8 mouse cellular contexts compared by ENCODE assay signal in genomic region chr3:89422556-89423205, GRCm38 (mm10). TPM values are rescaled to one million over a fixed set of nuclear protein-coding genes. Genes with fewer than 3 reads are reported as not detected.
DNase-seq lines count a peak whose midpoint lies in the region; ATAC-seq and TF ChIP-seq lines count a peak whose summit lies in the region.

No protein-coding gene starts in this region.

- TF ChIP-seq POLR2A in embryonic fibroblast, embryonic 13.5 days (IDR thresholded peaks at IDR 0.05; ENCODE audit: low read depth, low read length) = no peak; the same call in 1 of the 2 replicates

- H3K9ac ChIP-seq in lung, embryonic 14.5 days = peak overlapping the region; percentile 61
- H3K9ac ChIP-seq in neural tube, embryonic 14.5 days (replicated peaks; ENCODE audit: low read depth, low read length) = no peak overlapping the region; the same call in 1 of the 2 replicates

- H3K27ac ChIP-seq in lung, embryonic 14.5 days (ENCODE audit: low read depth) = peak overlapping the region; percentile 99; the same call in 1 of the 2 replicates
- H3K27ac ChIP-seq in embryonic fibroblast, embryonic 13.5 days (ENCODE audit: insufficient read depth, low read length) = 0 out of 2 replicates have a peak overlapping the region, but pooled peaks have one; percentile 7
- peak overlapping the region; percentile 87 for H3K27ac ChIP-seq in limb, embryonic 10.5 days
- no peak overlapping the region for H3K27ac ChIP-seq in neural tube, embryonic 14.5 days (ENCODE audit: low read depth, low read length)

- no peak for DNase-seq in lung, embryonic 14.5 days
- no peak for DNase-seq in lung, adult 18-20 months
- no peak for DNase-seq in limb, embryonic 10.5 days (ENCODE audit: low spot score)
- DNase-seq in spleen, postnatal 4 days (ENCODE audit: low spot score in 2 of 2) = no peak
- no peak for DNase-seq in c-Kit-positive CD71-positive TER-119-positive erythroid progenitor cells, embryonic 14.5 days (ENCODE audit: low spot score)
- no peak for DNase-seq in testis, postnatal 14 days (ENCODE audit: low spot score)

- peaks cover 46% of the 10 kb centered on the region for H3K36me3 ChIP-seq in lung, embryonic 14.5 days (ENCODE audit: insufficient read depth)
- peaks cover 54% of the 10 kb centered on the region for H3K36me3 ChIP-seq in limb, embryonic 10.5 days
- 0 out of 2 replicates have a peak, but pooled peaks cover 6% of the 10 kb centered on the region for H3K36me3 ChIP-seq in neural tube, embryonic 14.5 days (ENCODE audit: control insufficient read depth, insufficient read depth, low read length)

- H3K9me3 ChIP-seq in lung, embryonic 14.5 days (ENCODE audit: low read depth, low read length) = no peaks in the 10 kb centered on the region
- H3K9me3 ChIP-seq in limb, embryonic 10.5 days (replicated peaks) = no peaks in the 10 kb centered on the region
- H3K9me3 ChIP-seq in neural tube, embryonic 14.5 days (ENCODE audit: control insufficient read depth, low read length) = no peaks in the 10 kb centered on the region

- H3K4me1 ChIP-seq in lung, embryonic 14.5 days (ENCODE audit: insufficient read depth) = peaks cover 13% of the 10 kb centered on the region; the same call in 1 of the 2 replicates
- H3K4me1 ChIP-seq in embryonic fibroblast, embryonic 13.5 days (ENCODE audit: control insufficient read depth, insufficient read depth, low read length) = 0 out of 2 replicates have a peak, but pooled peaks cover 4% of the 10 kb centered on the region
- H3K4me1 ChIP-seq in limb, embryonic 10.5 days = peaks cover 44% of the 10 kb centered on the region
- peaks cover 14% of the 10 kb centered on the region for H3K4me1 ChIP-seq in neural tube, embryonic 14.5 days (ENCODE audit: control insufficient read depth, insufficient read depth, low read length)

- H3K27me3 ChIP-seq in lung, embryonic 14.5 days (ENCODE audit: insufficient read depth, low read length) = no peaks in the 10 kb centered on the region
- no peaks in the 10 kb centered on the region for H3K27me3 ChIP-seq in limb, embryonic 10.5 days (ENCODE audit: low read depth, poor library complexity, severe bottlenecking)
- no peaks in the 10 kb centered on the region for H3K27me3 ChIP-seq in neural tube, embryonic 14.5 days (ENCODE audit: control insufficient read depth, insufficient read depth, low read length)

- no peak for TF ChIP-seq CTCF in lung, embryonic 14.5 days (IDR thresholded peaks at IDR 0.05; ENCODE audit: low read depth)
- no peak for TF ChIP-seq CTCF in embryonic fibroblast, embryonic 13.5 days (IDR thresholded peaks at IDR 0.05; ENCODE audit: borderline replicate concordance, insufficient read depth, low read length)

- H3K4me3 ChIP-seq in lung, embryonic 14.5 days (ENCODE audit: low read depth, low read length) = peak overlapping the region; percentile 55
- H3K4me3 ChIP-seq in embryonic fibroblast, embryonic 13.5 days (ENCODE audit: insufficient read depth, low read length) = peak overlapping the region; percentile 66
- peak overlapping the region; percentile 55 for H3K4me3 ChIP-seq in limb, embryonic 10.5 days
- H3K4me3 ChIP-seq in neural tube, embryonic 14.5 days (ENCODE audit: low read depth, low read length) = no peak overlapping the region

- ATAC-seq in lung, embryonic 14.5 days (ENCODE audit: insufficient read depth) = no peak
- no peak for ATAC-seq in neural tube, embryonic 14.5 days (ENCODE audit: low read depth)

- H3K4me2 ChIP-seq in lung, embryonic 14.5 days = peak overlapping the region; percentile 86
- peak overlapping the region; percentile 54; the same call in 1 of the 2 replicates for H3K4me2 ChIP-seq in neural tube, embryonic 14.5 days (ENCODE audit: low read depth, low read length)

- WGBS in lung, embryonic 14.5 days = 54% methylated on average over 6 of the region's 6 CpGs
- WGBS in limb, embryonic 10.5 days = 85% methylated on average over 6 of the region's 6 CpGs
- whole genome bisulfite sequencing in neural tube, embryonic 14.5 days = 70% methylated on average over 6 of the region's 6 CpGs

RNA-seq across cellular contexts. Expression of gene Shc1, which starts 4.4 kb away (rescaled TPM):
- polyA plus RNA-seq in lung, embryonic 14.5 days (2014; fragmentation: Nextera tagmentation; extraction: Ambion mirVana) = 69.5 and 75.2 TPM in 2 replicates
- polyA plus RNA-seq in embryonic fibroblast, embryonic 13.5 days (2011; ENCODE audit: insufficient read length, low read depth, missing spikeins) = 224 and 227 TPM in 2 replicates
- 82.6 and 96.2 TPM in 2 replicates for polyA plus RNA-seq in limb, embryonic 10.5 days (2016; fragmentation: Nextera tagmentation; extraction: Ambion mirVana)
- polyA plus RNA-seq in neural tube, embryonic 14.5 days (2014; fragmentation: Nextera tagmentation; extraction: Ambion mirVana) = 4.1 and 18.9 TPM in 2 replicates

RNA-seq across cellular contexts. Expression of gene Cks1b, which starts 4.5 kb away (rescaled TPM):
- polyA plus RNA-seq in lung, embryonic 14.5 days (2014; fragmentation: Nextera tagmentation; extraction: Ambion mirVana) = 655 and 692 TPM in 2 replicates
- polyA plus RNA-seq in embryonic fibroblast, embryonic 13.5 days (2011; ENCODE audit: insufficient read length, low read depth, missing spikeins) = 142 and 174 TPM in 2 replicates
- polyA plus RNA-seq in limb, embryonic 10.5 days (2016; fragmentation: Nextera tagmentation; extraction: Ambion mirVana) = 898 and 922 TPM in 2 replicates
- polyA plus RNA-seq in neural tube, embryonic 14.5 days (2014; fragmentation: Nextera tagmentation; extraction: Ambion mirVana) = 72.0 and 85.4 TPM in 2 replicates

RNA-seq across cellular contexts. Expression of gene Pygo2, which starts 7.3 kb away (rescaled TPM):
- 54.0 and 56.8 TPM in 2 replicates for polyA plus RNA-seq in lung, embryonic 14.5 days (2014; fragmentation: Nextera tagmentation; extraction: Ambion mirVana)
- 42.4 and 45.2 TPM in 2 replicates for polyA plus RNA-seq in embryonic fibroblast, embryonic 13.5 days (2011; ENCODE audit: insufficient read length, low read depth, missing spikeins)
- 50.7 and 53.5 TPM in 2 replicates for polyA plus RNA-seq in limb, embryonic 10.5 days (2016; fragmentation: Nextera tagmentation; extraction: Ambion mirVana)
- 39.8 and 50.3 TPM in 2 replicates for polyA plus RNA-seq in neural tube, embryonic 14.5 days (2014; fragmentation: Nextera tagmentation; extraction: Ambion mirVana)

RNA-seq across cellular contexts. Expression of gene Flad1, which starts 11.0 kb away (rescaled TPM):
- polyA plus RNA-seq in lung, embryonic 14.5 days (2014; fragmentation: Nextera tagmentation; extraction: Ambion mirVana) = 18.1 and 18.2 TPM in 2 replicates
- 10.9 and 11.2 TPM in 2 replicates for polyA plus RNA-seq in embryonic fibroblast, embryonic 13.5 days (2011; ENCODE audit: insufficient read length, low read depth, missing spikeins)
- polyA plus RNA-seq in limb, embryonic 10.5 days (2016; fragmentation: Nextera tagmentation; extraction: Ambion mirVana) = 22.2 and 26.1 TPM in 2 replicates
- 29.5 and 30.8 TPM in 2 replicates for polyA plus RNA-seq in neural tube, embryonic 14.5 days (2014; fragmentation: Nextera tagmentation; extraction: Ambion mirVana)

RNA-seq across cellular contexts. Expression of gene Pbxip1, which starts 13.8 kb away (rescaled TPM):
- 13.6 and 14.7 TPM in 2 replicates for polyA plus RNA-seq in lung, embryonic 14.5 days (2014; fragmentation: Nextera tagmentation; extraction: Ambion mirVana)
- polyA plus RNA-seq in embryonic fibroblast, embryonic 13.5 days (2011; ENCODE audit: insufficient read length, low read depth, missing spikeins) = 90.9 and 91.6 TPM in 2 replicates
- polyA plus RNA-seq in limb, embryonic 10.5 days (2016; fragmentation: Nextera tagmentation; extraction: Ambion mirVana) = 13.0 and 19.2 TPM in 2 replicates
- polyA plus RNA-seq in neural tube, embryonic 14.5 days (2014; fragmentation: Nextera tagmentation; extraction: Ambion mirVana) = 8.2 and 9.6 TPM in 2 replicates
